Mouse (Mus musculus) thymus, postnatal 36 days (tissue): ENCODE data around the gene Ppp1r11.
"Not testable (repeated sequence)": the region's sequence is repeated elsewhere in the genome, so short reads cannot be mapped to it uniquely, and the experiment has no call there.

Experiments
- DNase-seq, 2 experiments: peaks; one replicate each; pipeline ENCODE4 v3.0.0; 2022; ENCODE audit warnings: mixed read lengths in 2 of 2

Gene Ppp1r11

GRCm38 (mm10) chr17:36950981-36951947 is at the start of gene Ppp1r11:
Gene Ppp1r11, minus strand, starts transcription at chr17:36951741.
- DNase-seq, result peak; percentile 92 to 95

DNA sequence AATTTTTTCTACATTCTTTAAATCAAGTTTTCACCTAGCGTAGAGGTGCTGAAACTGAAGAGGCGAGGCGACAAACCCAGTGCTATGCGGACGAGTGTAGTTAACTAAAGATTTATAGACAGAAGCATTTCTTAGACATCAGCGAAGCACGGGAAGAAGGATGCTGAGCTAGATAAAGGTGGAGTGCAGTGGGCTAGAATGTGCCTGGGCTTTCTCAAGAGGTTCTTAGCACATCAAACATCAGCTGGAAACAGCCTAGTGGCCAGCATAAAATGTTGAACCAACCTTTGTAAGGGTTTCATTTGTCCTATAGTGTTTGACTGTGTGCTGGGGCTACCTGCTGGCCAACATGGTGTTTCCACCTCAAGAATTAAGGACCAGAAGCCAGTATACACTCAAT is 49.3 kb upstream of the Ppp1r11 start, which contains the start of gene Zfp57:
Gene Zfp57 (plus strand): TSS at position 301 of the 400 bp plus-strand sequence.
- DNase-seq, result no peak

- no peak for DNase-seq
Measured at GRCm38 (mm10) chr17:36998477-36998876, 46.9 kb upstream of the Ppp1r11 start.

GRCm38 (mm10) chr17:36997033-36997735 is 45.6 kb upstream of the Ppp1r11 start:
- DNase-seq, result peak; percentile 65 to 70

- DNase-seq, result no peak
Measured at GRCm38 (mm10) chr17:36995448-36995847, 43.9 kb upstream of the Ppp1r11 start.

DNA sequence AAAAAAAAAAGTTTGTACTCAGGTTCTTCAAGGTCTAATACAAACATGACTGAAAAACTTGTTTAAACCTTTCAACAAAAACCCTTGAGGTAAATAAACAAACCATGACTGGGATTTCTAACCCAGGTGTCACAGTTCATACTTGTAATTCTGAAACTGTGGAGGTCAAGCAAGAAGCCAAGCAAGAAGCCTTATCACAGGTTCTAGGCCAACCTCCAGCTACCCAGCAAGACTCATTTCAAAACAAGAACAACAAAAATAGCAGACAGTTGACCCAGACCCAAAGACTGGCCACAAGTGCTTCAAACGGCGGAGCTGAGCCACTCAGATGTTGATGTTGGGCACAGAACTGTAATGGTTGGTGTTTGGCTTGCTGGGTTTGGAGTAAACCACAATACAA is 43.0 kb upstream of the Ppp1r11 start:
- DNase-seq, result no peak

- no peak for DNase-seq
Measured at GRCm38 (mm10) chr17:36993770-36994325, 42.3 kb upstream of the Ppp1r11 start.

DNA sequence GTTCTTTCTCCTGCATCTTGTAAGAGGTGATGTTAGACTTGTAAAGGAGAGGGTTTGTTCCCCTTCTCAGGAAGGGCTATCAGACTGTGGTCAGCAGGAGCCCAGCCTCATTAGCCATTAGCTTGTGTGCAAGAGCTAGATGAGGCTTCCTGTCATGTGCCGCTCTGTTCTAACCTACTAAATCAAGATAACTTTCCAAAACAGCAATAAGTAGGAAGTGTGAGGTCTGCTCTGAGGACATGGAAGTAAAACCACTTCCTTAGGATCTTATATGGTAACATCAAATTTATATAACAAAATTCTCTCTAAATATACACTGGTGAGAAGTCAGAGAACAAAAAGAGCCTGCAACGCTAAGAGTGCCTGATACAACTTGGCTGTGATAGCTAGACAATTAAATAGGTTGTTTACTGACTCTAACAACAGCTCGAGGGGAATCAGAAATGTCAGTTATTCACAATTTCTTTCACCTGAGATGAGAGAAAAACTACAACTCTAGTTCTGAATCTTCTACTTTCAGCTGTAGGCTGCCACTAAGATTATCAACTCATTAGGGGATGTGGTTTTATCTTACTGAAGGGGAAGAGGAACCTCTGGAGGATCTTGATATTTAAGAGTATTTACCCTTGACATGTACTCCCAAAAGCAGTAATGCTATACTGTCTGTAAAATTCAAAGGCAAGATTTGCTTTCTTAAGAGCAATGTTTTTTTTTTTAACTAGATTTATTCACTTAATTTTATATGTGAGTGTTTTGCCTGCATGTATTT is 41.0 kb upstream of the Ppp1r11 start:
- no peak for DNase-seq

DNA sequence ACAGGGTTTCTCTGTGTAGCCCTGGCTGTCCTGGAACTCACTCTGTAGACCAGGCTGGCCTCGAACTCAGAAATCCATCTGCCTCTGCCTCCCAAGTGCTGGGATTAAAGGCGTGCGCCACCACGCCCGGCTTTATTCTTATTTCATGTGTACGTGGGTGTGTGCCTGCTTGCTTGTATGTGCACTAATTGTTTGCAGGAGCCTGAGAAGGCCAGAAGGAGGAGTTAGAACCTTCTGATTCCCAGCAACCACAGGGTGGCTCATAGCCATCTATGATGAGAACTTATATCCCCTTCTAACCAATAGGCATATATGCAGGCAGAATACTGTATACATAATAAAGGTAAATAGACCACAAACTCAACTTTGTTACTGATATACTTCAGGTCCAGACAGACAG is 39.1 kb upstream of the Ppp1r11 start:
- DNase-seq, result not testable (repeated sequence)

GRCm38 (mm10) chr17:36989437-36989836 is 37.9 kb upstream of the Ppp1r11 start, which contains the start of gene H2-M5:
Gene H2-M5, minus strand, starts transcription at chr17:36989537.
- DNase-seq, result no peak

DNA sequence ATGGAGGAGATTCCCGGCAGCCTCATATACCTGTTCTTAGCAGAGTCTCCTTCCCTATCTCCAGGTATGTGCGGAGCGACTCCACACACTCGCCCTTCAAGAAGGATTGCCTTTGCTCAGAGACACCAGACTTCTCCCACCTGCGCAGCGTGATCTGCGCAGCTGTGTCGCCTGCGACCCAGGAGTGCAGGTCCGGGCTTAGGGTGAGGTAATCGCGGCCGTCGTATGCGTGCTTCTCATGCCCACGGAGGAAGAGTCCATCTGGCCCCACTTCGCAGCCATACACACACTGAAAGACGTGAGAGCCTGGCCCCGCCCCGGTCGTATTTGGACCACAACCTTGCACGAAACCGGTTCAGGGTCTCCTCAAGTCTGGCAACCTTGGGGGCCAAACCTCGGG is 36.9 kb upstream of the Ppp1r11 start:
- DNase-seq, result no peak

DNA sequence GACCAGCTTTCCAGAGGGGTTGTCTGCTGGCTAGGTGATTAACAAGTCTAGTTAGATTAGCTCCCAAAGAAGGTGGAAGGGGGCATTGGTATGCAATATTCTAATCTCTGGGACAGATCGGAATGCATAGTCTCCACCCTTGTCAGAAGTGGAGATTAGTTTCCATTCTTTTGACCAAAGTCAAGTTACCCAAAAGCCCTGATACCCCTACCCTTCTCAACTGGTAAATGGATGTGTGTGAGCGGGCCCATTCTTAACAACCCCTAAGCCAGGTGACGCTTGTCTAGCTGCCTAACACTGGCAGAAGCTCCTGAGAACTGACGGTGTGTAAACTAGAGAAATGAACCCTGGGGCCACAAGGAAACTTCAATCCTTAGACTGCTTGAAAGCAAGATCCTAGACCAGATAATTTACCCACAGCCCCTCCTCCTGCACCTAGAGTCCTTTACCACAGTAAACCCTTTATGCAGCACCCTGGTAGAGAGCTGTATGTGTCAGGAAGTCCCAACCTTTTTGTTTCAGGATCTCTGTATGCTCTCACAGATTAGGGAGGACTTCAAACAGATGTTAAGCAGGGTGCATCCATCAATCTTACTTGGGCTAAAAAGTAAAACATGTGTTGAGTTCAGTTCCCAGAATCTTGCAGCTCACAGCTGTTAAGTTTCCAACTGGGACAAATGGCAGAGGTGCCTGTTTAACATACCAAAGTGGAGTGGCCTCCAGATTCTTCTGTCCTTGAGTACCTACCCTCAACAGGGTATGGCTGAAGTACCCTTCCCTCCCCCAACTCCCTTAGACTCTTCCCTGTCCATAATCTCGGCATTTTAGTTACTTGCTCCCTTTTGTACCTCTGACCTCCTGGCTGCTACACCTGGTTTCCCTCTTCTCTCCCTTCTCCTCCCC is 31.0 kb upstream of the Ppp1r11 start:
- no peak for DNase-seq

DNA sequence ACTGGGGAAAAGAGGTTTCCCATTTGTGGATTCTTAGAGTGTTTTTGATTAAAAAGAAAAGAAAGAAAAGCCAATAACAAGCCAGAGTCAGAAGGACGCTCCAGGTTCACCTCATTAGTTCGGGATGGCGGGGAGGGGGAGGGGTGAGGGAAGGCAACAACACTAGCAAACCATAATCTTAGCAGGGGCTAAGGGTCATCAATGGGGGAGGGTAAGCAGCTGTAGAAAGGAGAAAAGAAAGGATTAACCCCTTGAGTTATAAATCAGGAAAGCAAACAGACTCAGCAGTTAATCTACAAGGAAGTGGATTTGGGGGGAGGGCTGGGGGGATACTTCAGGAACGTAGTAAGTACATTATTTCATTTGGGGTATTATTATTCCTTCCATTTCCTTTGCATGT is 30.3 kb upstream of the Ppp1r11 start:
- DNase-seq, result no peak

GRCm38 (mm10) chr17:36981221-36981813 is 29.8 kb upstream of the Ppp1r11 start, which contains the start of gene 2410137M14Rik:
Gene 2410137M14Rik, minus strand, starts transcription at chr17:36981237.
- DNase-seq, result no peak

GRCm38 (mm10) chr17:36973271-36973787 is 21.8 kb upstream of the Ppp1r11 start:
- no peak for DNase-seq

DNA sequence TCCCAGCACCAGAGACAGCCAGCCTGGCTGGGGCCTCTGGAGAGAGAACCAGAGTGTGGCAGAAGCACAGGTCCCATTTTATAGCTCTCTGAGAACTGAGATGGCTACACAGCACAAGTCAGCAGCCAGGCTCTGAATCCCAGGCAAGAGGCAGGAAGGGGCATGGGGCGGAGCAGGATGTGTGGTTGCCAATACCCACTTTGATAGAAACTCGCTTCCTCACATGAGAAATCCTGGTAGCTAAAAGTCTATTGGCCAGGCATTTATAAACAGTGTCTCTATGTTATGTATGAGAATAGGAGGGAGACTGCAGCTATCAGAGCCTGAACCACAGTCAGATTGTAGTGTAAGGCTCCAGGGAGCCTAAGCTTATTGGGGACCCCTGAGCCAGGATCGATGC is 21.2 kb upstream of the Ppp1r11 start:
- peak; percentile 29 to 39 for DNase-seq

DNA sequence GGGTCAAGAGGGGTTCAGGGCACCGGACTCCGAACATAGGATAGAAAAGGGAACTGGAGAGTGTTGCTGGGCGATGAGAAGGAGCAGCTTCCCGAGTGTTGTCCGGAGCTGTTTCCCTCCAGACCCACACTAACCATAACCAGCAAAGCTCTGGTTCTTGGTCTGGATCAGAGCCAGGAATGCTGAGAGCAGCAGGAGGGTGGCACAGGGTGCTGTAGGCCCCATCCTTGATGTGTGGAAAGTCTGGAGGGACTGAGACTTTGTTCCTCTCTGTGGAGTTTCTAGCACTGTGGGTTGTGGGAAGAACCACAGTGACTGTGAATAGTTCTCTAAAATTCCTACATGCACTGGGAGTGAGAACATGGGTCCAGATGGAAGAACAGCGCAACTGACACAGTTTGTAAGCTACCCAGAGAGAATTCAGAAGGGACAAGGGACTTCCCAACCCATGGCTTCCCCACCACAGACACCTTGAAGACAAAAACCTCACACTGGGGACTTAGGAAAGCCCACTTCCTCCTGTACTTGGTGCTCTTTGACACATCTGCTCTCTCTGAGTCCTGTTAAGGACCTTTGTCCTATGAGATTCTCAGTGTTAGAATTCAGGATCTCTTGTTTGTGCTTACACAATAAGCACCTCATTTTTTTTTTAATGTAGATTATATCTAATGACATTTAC is 19.8 kb upstream of the Ppp1r11 start:
- no peak for DNase-seq

DNA sequence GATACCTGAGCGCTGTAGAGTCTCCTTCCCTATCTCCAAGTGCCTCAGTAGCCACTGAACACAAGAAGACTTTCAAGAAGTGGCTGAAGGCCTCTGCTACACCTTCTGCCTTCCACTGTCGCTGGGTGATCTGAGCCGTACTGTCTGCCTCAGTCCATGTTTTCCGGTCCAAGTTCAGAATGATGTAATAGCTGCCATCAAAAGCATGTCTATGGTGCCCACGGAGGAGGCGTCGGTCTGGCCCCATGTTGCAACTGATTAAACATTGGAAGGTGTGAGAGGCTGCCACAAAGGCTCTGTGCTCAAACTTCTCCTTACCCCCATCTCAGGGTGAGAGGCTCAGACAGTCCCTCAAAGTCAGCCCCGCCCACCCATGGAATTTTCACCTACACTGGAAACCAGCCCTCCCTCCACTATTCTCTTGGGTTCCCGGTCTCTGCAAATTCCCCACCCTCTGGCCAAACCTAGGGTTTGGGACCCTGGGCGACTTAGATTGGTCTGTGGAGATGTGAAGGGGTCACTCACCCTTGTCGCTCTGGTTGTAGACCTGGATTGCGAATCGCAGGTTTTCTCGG is 18.9 kb upstream of the Ppp1r11 start:
- no peak for DNase-seq

- no peak for DNase-seq
Measured at GRCm38 (mm10) chr17:36966875-36967274, 15.3 kb upstream of the Ppp1r11 start.

GRCm38 (mm10) chr17:36961125-36961524 is 9.6 kb upstream of the Ppp1r11 start:
- no peak for DNase-seq
